Mouse (Mus musculus) limb, embryonic 11.5 days (tissue): ENCODE results near the gene Pde4d. TPM values are rescaled to one million over a fixed set of nuclear protein-coding genes. Genes with fewer than 3 reads are reported as not detected.

Experiments
- ATAC-seq: fragments of 200-750 bp; cut with Nextera tagmentation; 2 replicates; pipeline ENCODE4 v1.8.0; 2017; ENCODE audit warnings: low read depth; ENCODE audit not compliant: insufficient number of reproducible peaks, low FRiP score, low TSS enrichment
- DNase-seq: peaks from one replicate; pipeline ENCODE4 v3.0.0-alpha.2; 2015; ENCODE audit warnings: low spot score
- H3K27ac ChIP-seq: fragments of 300-500 bp; sonication (generic); replicated peaks from 2 replicates; pipeline ENCODE4 v1.5.1; 2014; ENCODE audit warnings: low read depth, mild to moderate bottlenecking, low read length
- H3K27me3 ChIP-seq: fragments of 300-500 bp; sonication (generic); 2 replicates; pipeline ENCODE4 v1.6.1; 2014; ENCODE audit warnings: mild to moderate bottlenecking, low read length, mixed read lengths; ENCODE audit not compliant: control insufficient read depth, insufficient read depth
- H3K36me3 ChIP-seq: fragments of 300-500 bp; sonication (generic); 2 replicates; pipeline ENCODE4 v1.6.1; 2014; ENCODE audit warnings: mild to moderate bottlenecking, low read length, moderate library complexity, mixed read lengths; ENCODE audit not compliant: control insufficient read depth, insufficient read depth
- H3K4me1 ChIP-seq: fragments of 300-500 bp; sonication (generic); 2 replicates; pipeline ENCODE4 v1.6.1; 2014; ENCODE audit warnings: low read length, mixed read lengths; ENCODE audit not compliant: control insufficient read depth, insufficient read depth
- H3K4me2 ChIP-seq: fragments of 300-500 bp; sonication (generic); 2 replicates; pipeline ENCODE4 v1.6.1; 2014; ENCODE audit warnings: low read depth, mild to moderate bottlenecking, moderate library complexity; ENCODE audit not compliant: severe bottlenecking
- H3K4me3 ChIP-seq: fragments of 300-500 bp; sonication (generic); 2 replicates; pipeline ENCODE4 v1.5.1; 2014; ENCODE audit warnings: low read depth, low read length
- H3K9ac ChIP-seq: fragments of 300-500 bp; sonication (generic); 2 replicates; pipeline ENCODE4 v1.6.1; 2014; ENCODE audit warnings: mild to moderate bottlenecking, low read length
- H3K9me3 ChIP-seq: fragments of 300-500 bp; sonication (generic); 2 replicates; pipeline ENCODE4 v1.6.1; 2016; ENCODE audit warnings: low read length; ENCODE audit not compliant: control insufficient read depth
- WGBS: fragments of 180-500 bp; shearing (Covaris S2); extraction: QIAGEN DNeasy Blood & Tissue Kit; methylation state at CpG from one replicate; pipeline ENCODE4 v1.1.7; 2014; 5-methylcytosine and 5-hydroxymethylcytosine counted together
- polyA plus RNA-seq: library from polyadenylated mRNA; unstranded; fragments of >200 nt; fragmentation: Nextera tagmentation; extraction: Ambion mirVana; gene quantifications from 2 replicates; pipeline ENCODE4 v1.2.1, GENCODE M21; 2014

Gene Pde4d
- polyA plus RNA-seq, 1 experiment from 2014 or later, result 13.3 TPM

- H3K27me3 ChIP-seq, result no peaks in the 10 kb centered on the region
- H3K9ac ChIP-seq, result no peak overlapping the region
- no peaks in the 10 kb centered on the region for H3K9me3 ChIP-seq
- 0 out of 2 replicates have a peak, but pooled peaks cover 2% of the 10 kb centered on the region for H3K4me1 ChIP-seq
- H3K4me3 ChIP-seq, result no peak overlapping the region
- no peak overlapping the region for H3K4me2 ChIP-seq
- ATAC-seq (no peak), DNase-seq (no peak)
- no peak overlapping the region for H3K27ac ChIP-seq
- 87% methylated on average over 2 of the region's 2 CpGs for WGBS
- H3K36me3 ChIP-seq, result no peaks in the 10 kb centered on the region
Observed at GRCm38 (mm10) chr13:109688195-109688594, 1238.4 kb downstream of the Pde4d start.

GRCm38 (mm10) chr13:109689176-109689575, 1239.4 kb downstream of the Pde4d start:
- no peaks in the 10 kb centered on the region for H3K36me3 ChIP-seq
- no peaks in the 10 kb centered on the region for H3K27me3 ChIP-seq
- 91% methylated on average over 3 of the region's 3 CpGs for WGBS
- no peaks in the 10 kb centered on the region for H3K9me3 ChIP-seq
- no peak overlapping the region for H3K9ac ChIP-seq
- DNase-seq (no peak), ATAC-seq (no peak)
- 0 out of 2 replicates have a peak, but pooled peaks cover 2% of the 10 kb centered on the region for H3K4me1 ChIP-seq
- H3K4me2 ChIP-seq, result no peak overlapping the region
- H3K4me3 ChIP-seq, result no peak overlapping the region
- H3K27ac ChIP-seq, result no peak overlapping the region

DNA sequence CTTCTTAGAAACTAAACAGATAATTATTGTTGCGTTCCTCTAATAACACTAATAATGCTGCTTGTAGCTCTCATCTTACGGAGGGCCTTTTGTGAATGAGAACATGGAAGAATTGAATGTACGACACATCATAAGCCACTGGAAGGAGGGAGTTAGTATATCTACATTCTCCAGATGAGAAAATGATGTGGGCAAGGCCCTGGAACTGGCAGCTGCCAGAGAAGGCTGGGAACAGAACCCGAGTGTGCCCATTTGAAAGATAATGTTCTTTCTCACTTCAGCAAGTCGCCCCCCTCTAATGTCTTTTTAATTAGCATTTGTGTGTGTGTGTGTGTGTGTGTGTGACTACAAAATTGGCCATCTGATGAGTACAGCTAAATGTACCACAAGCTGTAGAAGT, 1240.8 kb downstream of the Pde4d start:
- Histone ChIP-seq H3K36me3 (no peaks in the 10 kb centered on the region), H3K4me3 (no peak overlapping the region)
- ATAC-seq, result no peak

GRCm38 (mm10) chr13:109692851-109693250, 1243.1 kb downstream of the Pde4d start:
- Histone ChIP-seq H3K4me1 (0 out of 2 replicates have a peak, but pooled peaks cover 5% of the 10 kb centered on the region), H3K36me3 (no peaks in the 10 kb centered on the region), H3K4me3 (no peak overlapping the region), H3K27me3 (no peaks in the 10 kb centered on the region), H3K9me3 (no peaks in the 10 kb centered on the region), H3K27ac (no peak overlapping the region), H3K4me2 (no peak overlapping the region), H3K9ac (no peak overlapping the region)
- DNase-seq (no peak), ATAC-seq (no peak)
- 64% methylated on average over 3 of the region's 3 CpGs for WGBS

More for the DNA sequence above, 1240.8 kb downstream of the Pde4d start:
- H3K9ac ChIP-seq, result no peak overlapping the region
- H3K4me2 ChIP-seq, result no peak overlapping the region
- 80% methylated on average over 5 of the region's 5 CpGs for WGBS
- H3K4me1 ChIP-seq, result 0 out of 2 replicates have a peak, but pooled peaks cover 7% of the 10 kb centered on the region
- H3K27me3 ChIP-seq, result no peaks in the 10 kb centered on the region
- no peaks in the 10 kb centered on the region for H3K9me3 ChIP-seq
- H3K27ac ChIP-seq, result no peak overlapping the region
- no peak for DNase-seq

- Histone ChIP-seq H3K4me3 (no peak overlapping the region), H3K4me1 (0 out of 2 replicates have a peak, but pooled peaks cover 5% of the 10 kb centered on the region), H3K9ac (no peak overlapping the region), H3K4me2 (no peak overlapping the region), H3K27ac (no peak overlapping the region), H3K36me3 (no peaks in the 10 kb centered on the region), H3K9me3 (no peaks in the 10 kb centered on the region), H3K27me3 (no peaks in the 10 kb centered on the region)
- ATAC-seq (no peak), DNase-seq (no peak)
- 60% methylated on average over 2 of the region's 2 CpGs for WGBS
Observed at GRCm38 (mm10) chr13:109693769-109694168, 1244.0 kb downstream of the Pde4d start.

- ATAC-seq (no peak), DNase-seq (no peak)
- Histone ChIP-seq H3K4me2 (no peak overlapping the region), H3K27ac (no peak overlapping the region), H3K9me3 (no peaks in the 10 kb centered on the region), H3K4me1 (0 out of 2 replicates have a peak, but pooled peaks cover 5% of the 10 kb centered on the region), H3K4me3 (no peak overlapping the region), H3K36me3 (no peaks in the 10 kb centered on the region), H3K9ac (no peak overlapping the region), H3K27me3 (no peaks in the 10 kb centered on the region)
- 97% methylated on average over 2 of the region's 2 CpGs for WGBS
Observed at GRCm38 (mm10) chr13:109694293-109694692, 1244.5 kb downstream of the Pde4d start.

GRCm38 (mm10) chr13:109695098-109695497, 1245.3 kb downstream of the Pde4d start:
- ATAC-seq (no peak), DNase-seq (no peak)
- H3K4me1 ChIP-seq, result 0 out of 2 replicates have a peak, but pooled peaks cover 5% of the 10 kb centered on the region
- WGBS, result 69% methylated on average over 6 of the region's 6 CpGs
- H3K27me3 ChIP-seq, result no peaks in the 10 kb centered on the region
- no peaks in the 10 kb centered on the region for H3K9me3 ChIP-seq
- H3K36me3 ChIP-seq, result no peaks in the 10 kb centered on the region
- no peak overlapping the region for H3K4me2 ChIP-seq
- no peak overlapping the region for H3K9ac ChIP-seq
- no peak overlapping the region for H3K4me3 ChIP-seq
- no peak overlapping the region for H3K27ac ChIP-seq

GRCm38 (mm10) chr13:109706141-109706540, 1256.4 kb downstream of the Pde4d start:
- no peaks in the 10 kb centered on the region for H3K27me3 ChIP-seq
- H3K36me3 ChIP-seq, result no peaks in the 10 kb centered on the region
- DNase-seq (no peak), ATAC-seq (no peak)
- no peaks in the 10 kb centered on the region for H3K9me3 ChIP-seq
- H3K4me3 ChIP-seq, result no peak overlapping the region
- H3K9ac ChIP-seq, result no peak overlapping the region
- 72% methylated on average over 2 of the region's 2 CpGs for WGBS
- H3K27ac ChIP-seq, result no peak overlapping the region
- no peaks in the 10 kb centered on the region for H3K4me1 ChIP-seq
- no peak overlapping the region for H3K4me2 ChIP-seq

DNA sequence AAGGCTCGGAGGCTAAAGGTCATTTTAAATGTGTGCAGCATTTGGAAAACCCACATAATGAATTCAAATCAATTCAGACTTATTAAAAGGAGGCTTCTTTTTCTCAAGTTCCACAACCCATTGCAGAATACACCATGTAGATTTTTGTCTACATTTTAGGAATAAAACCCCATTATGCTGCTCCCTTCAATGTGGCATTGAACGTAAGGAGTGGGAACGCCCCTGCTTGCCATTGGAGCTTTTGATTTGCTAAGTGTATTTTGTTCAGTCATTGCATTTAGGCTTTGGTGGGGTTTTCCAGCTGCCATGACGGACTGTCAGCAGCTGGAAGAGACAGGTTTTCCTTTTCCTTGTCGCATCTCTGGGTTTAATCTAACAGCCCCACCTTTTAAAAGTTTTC, 1256.8 kb downstream of the Pde4d start:
- Histone ChIP-seq H3K36me3 (no peaks in the 10 kb centered on the region), H3K4me1 (no peaks in the 10 kb centered on the region), H3K9me3 (no peaks in the 10 kb centered on the region), H3K9ac (no peak overlapping the region), H3K27me3 (no peaks in the 10 kb centered on the region), H3K27ac (no peak overlapping the region), H3K4me2 (no peak overlapping the region), H3K4me3 (no peak overlapping the region)
- no peak for ATAC-seq
- no peak for DNase-seq
- 90% methylated on average over 5 of the region's 5 CpGs for WGBS
